Mouse (Mus musculus) lung, adult 2 months (tissue): ENCODE data around the gene Pigk. TPM values are rescaled to one million over a fixed set of nuclear protein-coding genes. Genes with fewer than 3 reads are reported as not detected.

Experiments
- DNase-seq: peaks from one replicate; pipeline ENCODE4 v3.0.0; 2022
- H3K4me1 ChIP-seq: fragments of 200-500 bp; 2 replicates; pipeline ENCODE4 v1.6.1; 2011; ENCODE audit warnings: low read length; ENCODE audit not compliant: control insufficient read depth, insufficient read depth
- H3K4me3 ChIP-seq: fragments of 200-500 bp; replicated peaks from 2 replicates; pipeline ENCODE3; 2011; ENCODE audit warnings: low read depth, mild to moderate bottlenecking, control low read depth, low read length; ENCODE audit errors: extremely low read depth
- CTCF ChIP-seq: fragments of 200-500 bp; IDR thresholded peaks from 2 replicates; pipeline ENCODE4 v1.5.1; 2011; ENCODE audit warnings: mild to moderate bottlenecking, low read length, control low read depth; ENCODE audit not compliant: insufficient read depth
- POLR2A ChIP-seq: fragments of 200-500 bp; IDR thresholded peaks from 2 replicates; pipeline ENCODE4 v1.6.1; 2011; ENCODE audit warnings: low read depth, mild to moderate bottlenecking, control low read depth, low read length, borderline replicate concordance; ENCODE audit errors: extremely low read depth
- WGBS: fragments of 180-500 bp; shearing (Covaris S2); methylation state at CpG from one replicate; pipeline ENCODE4 v1.1.7; 2018; 5-methylcytosine and 5-hydroxymethylcytosine counted together
- polyA plus RNA-seq: library from polyadenylated mRNA; depleted of rRNA; stranded (reverse); fragments of >200 nt; gene quantifications from 2 replicates; pipeline ENCODE4 v1.2.3, GENCODE M21; 2012

Pigk gene
- polyA plus RNA-seq, 1 experiment: 12.2 TPM

DNA sequence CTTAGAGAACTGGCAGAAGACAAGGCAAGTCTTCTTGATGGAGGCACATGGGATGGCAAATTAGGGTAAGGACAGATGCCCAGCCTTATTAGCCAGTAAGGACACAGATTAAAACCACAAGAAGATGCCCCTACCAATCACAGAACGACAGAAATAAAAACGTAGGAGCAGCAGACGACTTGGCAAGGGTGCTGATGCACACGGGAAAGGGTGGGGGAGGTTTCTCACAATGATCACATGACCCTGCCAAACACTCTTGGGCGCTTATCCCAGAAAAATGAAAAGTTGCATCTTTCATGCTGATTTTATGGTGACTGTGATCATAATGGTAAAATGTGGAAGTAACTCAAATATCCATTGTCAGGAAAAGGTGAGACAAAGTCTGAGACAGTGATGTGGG is 193.2 kb downstream of the Pigk start:
- 72% methylated on average over 5 of the region's 5 CpGs for WGBS
- Histone ChIP-seq H3K4me3 (no peak overlapping the region), H3K4me1 (no peaks in the 10 kb centered on the region)
- no peak for DNase-seq
- no peak for TF ChIP-seq CTCF

DNA sequence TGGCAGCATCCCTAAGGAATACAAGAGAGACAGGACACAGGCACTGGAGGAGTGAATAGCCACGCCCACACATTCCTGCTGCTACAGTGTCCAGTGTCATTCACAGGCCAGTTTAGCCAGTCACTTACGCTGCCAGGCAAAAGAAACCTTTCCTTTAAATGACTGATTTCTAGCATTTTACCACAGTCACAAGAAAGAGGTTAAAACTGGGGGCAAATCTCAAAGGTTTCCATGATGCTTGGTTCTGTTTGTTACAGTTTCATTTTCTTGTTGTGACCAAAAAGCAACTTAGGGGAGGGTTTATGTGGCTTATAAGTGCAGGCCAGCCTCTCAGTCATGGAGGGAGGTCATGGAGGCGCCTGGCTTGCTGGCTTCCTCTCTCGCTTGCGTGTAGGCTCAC is 193.8 kb downstream of the Pigk start:
- H3K4me1 ChIP-seq: no peaks in the 10 kb centered on the region
- 77% methylated on average over 5 of the region's 5 CpGs for WGBS
- H3K4me3 ChIP-seq: no peak overlapping the region
- DNase-seq: no peak
- TF ChIP-seq POLR2A (no peak), CTCF (no peak)

DNA sequence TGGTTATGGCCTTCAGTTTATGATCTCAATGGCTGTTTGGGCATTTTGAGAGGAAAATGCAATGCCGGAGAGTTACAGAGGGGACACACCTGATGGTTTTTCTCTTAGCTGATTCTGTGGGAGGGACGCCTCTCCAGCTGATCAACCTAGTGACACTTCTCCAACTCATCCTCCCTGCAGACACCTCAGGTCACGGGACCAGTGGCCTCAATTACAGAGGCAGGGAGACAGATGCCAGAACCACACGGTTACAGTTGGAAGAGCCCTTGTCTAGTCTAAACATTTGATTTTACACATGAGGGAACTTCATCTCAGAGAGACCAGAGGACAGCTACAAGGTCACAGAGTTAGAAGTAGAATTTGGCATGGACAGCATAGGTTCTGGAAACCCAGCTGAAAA is 197.7 kb downstream of the Pigk start:
- 85% methylated on average over 4 of the region's 4 CpGs for WGBS
- DNase-seq: no peak
- no peaks in the 10 kb centered on the region for H3K4me1 ChIP-seq
- no peak for TF ChIP-seq POLR2A
- H3K4me3 ChIP-seq: no peak overlapping the region

DNA sequence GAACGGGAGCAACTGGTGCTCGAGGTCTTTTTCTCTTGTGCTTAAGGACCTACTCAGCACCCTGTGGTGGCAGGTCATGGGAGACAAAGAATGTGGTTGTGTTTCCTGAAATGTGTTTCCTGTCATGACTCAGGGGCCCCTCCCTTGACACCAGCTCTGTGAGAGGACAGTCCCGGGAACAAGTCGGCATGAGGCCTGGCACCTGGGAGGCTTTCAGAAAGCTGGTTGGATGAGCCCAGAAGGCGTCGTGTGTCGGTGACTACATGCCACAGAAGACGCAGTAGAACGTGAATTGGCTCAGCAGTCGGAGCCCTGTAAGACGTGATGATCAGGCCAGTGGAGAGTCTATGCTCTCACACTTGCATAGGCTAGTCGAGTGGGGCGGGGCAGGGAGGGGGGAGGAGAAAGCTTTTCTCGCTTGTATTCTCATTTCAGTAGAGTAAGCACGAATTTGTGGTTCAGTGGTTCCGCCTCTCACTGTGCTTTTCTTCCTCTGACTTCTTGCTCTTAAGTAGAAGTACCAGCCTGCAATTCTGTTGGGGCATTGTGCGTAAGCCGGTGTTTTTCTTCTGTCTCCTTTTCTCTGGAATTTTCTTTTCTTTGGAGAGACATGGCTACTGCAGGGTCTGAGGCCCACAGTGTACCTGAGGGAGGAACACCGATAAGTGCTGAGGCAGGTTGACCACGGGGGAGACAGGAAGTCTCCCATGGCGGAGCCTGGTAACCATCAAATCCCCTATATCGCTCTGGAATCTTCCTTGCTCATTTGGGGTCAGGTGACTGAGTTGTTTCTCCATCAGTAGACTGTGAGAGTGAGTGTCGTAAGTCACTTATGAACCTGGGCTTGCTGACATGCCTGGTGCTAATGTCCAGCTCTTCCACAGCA is 198.6 kb downstream of the Pigk start:
- no peak for DNase-seq

DNA sequence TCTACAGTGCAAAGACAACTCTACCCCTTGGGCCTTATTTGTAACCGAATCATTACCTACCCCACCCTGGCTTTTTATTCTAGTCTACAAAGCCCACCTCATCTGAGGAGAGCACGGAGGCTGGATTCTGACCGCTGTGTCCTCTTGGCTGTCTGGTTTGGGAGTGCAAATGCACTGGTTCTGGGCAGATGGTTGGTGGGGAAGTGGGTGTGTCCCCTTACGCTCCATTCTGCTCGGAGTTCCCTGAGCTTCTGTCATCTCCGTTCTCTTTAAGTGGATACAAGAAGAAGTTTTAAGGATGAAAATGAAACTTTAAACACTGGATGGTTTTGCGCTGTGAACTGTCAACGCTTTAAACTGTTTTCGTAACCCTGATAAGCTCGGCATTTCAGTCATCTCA is 199.2 kb downstream of the Pigk start:
- no peak for DNase-seq
- TF ChIP-seq CTCF (no peak), POLR2A (no peak)
- Histone ChIP-seq H3K4me3 (no peak overlapping the region), H3K4me1 (no peaks in the 10 kb centered on the region)
- 73% methylated on average over 10 of the region's 10 CpGs for WGBS

More for the DNA sequence above, 198.6 kb downstream of the Pigk start:
- Histone ChIP-seq H3K4me3 (no peak overlapping the region), H3K4me1 (no peaks in the 10 kb centered on the region)
- TF ChIP-seq CTCF: no peak
- no peak for TF ChIP-seq POLR2A
- 76% methylated on average over 23 of the region's 23 CpGs for WGBS

DNA sequence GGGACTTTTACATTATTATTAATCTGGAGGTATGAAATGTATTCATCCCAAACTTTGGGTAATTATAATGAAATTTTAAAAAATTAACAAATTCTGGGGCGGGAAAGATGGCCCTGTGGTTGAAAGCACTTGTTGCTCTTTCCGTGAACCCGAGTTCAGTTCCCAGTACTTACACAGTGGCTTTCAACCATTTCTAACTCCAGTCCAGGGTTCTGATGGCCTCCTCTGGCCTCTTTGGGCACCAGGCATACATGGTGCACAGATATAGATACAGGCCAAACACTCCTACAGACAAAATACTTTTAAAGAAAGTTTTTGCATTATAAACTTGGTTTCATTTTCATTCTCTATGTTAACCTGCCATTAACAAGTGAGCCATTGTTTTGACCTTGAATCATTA is 199.7 kb downstream of the Pigk start:
- no peaks in the 10 kb centered on the region for H3K4me1 ChIP-seq
- WGBS: 91% methylated on average over 3 of the region's 3 CpGs

DNA sequence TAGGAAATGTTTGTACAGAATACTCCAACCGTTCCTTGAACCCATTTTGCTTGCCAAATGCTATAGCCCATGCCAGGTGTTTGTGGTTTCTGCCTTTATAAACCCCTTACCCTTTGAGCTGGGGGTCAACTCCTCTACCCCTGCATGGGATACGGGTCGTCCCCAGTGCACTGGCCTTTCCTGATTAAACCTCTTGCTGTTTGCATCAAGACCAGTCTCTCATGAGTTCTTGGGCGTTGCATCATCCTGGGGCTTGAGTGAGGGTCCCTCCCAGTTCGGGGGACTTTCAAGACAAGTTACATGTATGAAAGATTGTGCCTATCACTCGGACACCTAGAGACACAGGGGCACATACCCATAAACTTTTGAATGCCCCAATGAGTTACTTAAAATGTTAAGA is 200.5 kb downstream of the Pigk start:
- no peak for DNase-seq
- 87% methylated on average over 6 of the region's 6 CpGs for WGBS
- Histone ChIP-seq H3K4me1 (no peaks in the 10 kb centered on the region), H3K4me3 (no peak overlapping the region)
- TF ChIP-seq POLR2A: no peak

More for the DNA sequence above, 199.7 kb downstream of the Pigk start:
- no peak for DNase-seq
- TF ChIP-seq POLR2A (no peak), CTCF (no peak)
- H3K4me3 ChIP-seq: no peak overlapping the region

DNA sequence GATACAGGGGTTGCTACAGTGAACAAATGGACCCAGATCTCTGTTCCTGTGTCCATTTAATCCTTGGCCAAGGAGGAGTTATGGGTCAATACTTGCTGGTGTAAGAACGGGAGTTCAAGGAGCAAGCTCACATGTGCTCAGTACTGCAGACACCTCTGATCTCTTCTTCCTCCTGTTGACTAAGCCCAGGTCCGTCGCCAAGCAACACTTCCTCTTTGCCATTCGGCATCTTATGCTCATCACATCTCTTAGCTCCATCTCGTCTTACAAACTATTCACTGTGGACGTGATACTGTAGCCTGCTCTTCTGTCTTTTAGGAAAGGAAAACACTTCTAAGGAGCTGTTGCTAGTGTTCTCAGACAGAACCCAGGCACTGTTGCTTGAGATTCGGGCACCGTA is 203.7 kb downstream of the Pigk start:
- Histone ChIP-seq H3K4me1 (no peaks in the 10 kb centered on the region), H3K4me3 (no peak overlapping the region)
- WGBS: 73% methylated on average over 8 of the region's 8 CpGs
- no peak for DNase-seq
- no peak for TF ChIP-seq POLR2A
- no peak for TF ChIP-seq CTCF

DNA sequence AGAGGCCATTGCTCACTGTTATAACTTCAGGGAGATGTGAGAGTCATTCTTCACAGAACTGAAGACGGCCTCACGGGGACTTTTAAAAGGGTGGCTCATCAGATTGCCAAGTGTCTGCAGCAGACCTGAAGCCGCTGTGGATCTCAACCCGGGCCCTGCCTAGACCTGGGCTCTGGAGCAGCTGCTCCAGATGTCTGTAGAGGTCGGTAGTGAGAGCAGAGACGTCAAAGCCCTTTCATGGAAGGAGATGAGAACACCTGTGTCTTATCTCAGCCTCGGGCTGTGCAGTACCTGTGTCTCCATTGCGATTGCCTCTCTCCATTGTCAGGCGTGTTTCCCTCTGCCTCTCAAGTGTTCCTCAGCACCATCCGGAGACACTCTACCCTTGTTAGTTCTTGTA is 205.2 kb downstream of the Pigk start:
- H3K4me1 ChIP-seq: no peaks in the 10 kb centered on the region
- DNase-seq: no peak
- no peak for TF ChIP-seq POLR2A
- no peak for TF ChIP-seq CTCF
- 68% methylated on average over 10 of the region's 10 CpGs for WGBS
- H3K4me3 ChIP-seq: no peak overlapping the region

DNA sequence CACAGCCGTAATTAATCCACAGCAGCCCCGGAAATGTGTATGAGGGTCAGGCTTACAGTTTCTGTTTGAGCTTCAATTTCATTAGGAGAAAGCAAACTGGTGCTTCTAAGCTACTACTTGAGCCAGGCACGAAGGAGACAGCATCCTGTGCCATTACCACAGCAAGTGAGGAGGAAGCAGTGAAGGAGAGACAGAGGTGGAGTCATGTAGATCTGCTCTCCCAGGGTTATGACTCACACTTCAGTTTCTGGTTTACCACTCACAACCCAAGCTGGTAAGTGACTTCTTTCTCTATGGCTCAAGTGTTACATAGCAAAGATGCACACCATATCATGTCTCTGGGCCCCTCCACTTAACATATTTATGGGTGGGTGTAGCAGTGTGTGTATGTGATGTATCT is 206.5 kb downstream of the Pigk start:
- DNase-seq: no peak
- WGBS: 52% methylated on average over 3 of the region's 3 CpGs
- Histone ChIP-seq H3K4me3 (no peak overlapping the region), H3K4me1 (no peaks in the 10 kb centered on the region)
- TF ChIP-seq POLR2A (no peak), CTCF (no peak)
